Mouse (Mus musculus): ENCODE data around the gene Gm17334. TPM values are rescaled to one million over a fixed set of nuclear protein-coding genes. Genes with fewer than 3 reads are reported as not detected.

The Gm17334 gene
- polyA plus RNA-seq, 1 experiment from 2014 or later: 0.19 TPM

- 62% methylated on average over 4 of the region's 4 CpGs for WGBS (ENCODE audit: insufficient replicate concordance)
- H3K4me2 ChIP-seq (ENCODE audit: low read depth, low read length): no peak overlapping the region
- no peak overlapping the region for H3K9ac ChIP-seq (ENCODE audit: low read depth, low read length)
- H3K9me3 ChIP-seq (replicated peaks; ENCODE audit: control insufficient read depth, low read length): no peaks in the 10 kb centered on the region
- peaks cover 8% of the 10 kb centered on the region for H3K4me1 ChIP-seq (ENCODE audit: control insufficient read depth, low read depth, low read length)
- H3K36me3 ChIP-seq (ENCODE audit: control insufficient read depth, insufficient read depth): peaks cover 3% of the 10 kb centered on the region
- H3K4me3 ChIP-seq (ENCODE audit: low read depth, low read length): no peak overlapping the region
- H3K27ac ChIP-seq (ENCODE audit: low read length): no peak overlapping the region
- H3K27me3 ChIP-seq (ENCODE audit: control insufficient read depth, insufficient read depth, low read depth, low read length): no peaks in the 10 kb centered on the region
- ATAC-seq (ENCODE audit: low read depth): peak; percentile 56; the same call in 1 of the 2 replicates
Measured at GRCm38 (mm10) chr11:53781201-53781775, 8.3 kb upstream of the Gm17334 start.

DNA sequence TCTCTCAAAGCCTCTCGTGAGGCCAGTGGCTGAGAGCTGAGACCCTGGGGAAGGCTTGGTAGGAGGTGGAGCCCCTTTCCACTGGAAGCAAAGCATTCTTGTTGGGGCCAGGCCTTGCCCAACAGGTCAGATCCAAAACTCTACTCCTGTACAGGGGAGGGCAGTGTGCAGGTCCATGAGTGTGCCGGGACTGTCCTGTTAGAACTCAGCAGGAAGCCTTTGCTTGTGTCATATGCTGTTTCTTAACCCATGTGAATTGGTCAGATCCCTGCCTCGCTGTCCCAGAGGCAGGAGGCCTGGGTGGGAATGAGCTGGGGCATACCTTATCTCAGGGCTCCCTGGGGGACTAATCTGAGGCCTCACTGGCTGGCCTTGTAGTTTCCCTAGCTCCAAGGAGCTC lies 7.3 kb upstream of the Gm17334 start:
- ATAC-seq (ENCODE audit: low read depth): no peak

DNA sequence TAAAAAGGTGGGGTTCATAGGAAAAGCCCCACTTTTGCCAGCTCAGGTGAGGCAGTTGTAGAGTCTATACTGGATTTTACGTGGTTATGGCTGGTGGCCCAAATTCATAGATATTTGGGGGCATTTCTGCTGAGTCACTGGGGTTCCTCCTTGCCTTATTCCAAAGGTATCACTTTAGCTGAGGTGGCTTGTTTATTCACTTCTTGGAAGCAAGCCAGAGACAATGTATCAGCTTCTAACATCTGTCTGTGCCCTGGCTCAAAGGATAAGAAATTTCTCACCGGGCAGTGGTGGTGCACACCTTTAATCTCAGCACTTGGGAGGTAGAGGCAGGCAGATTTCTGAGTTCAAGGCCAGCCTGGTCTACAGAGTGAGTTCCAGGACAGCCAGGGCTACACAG lies 6.8 kb upstream of the Gm17334 start:
- no peak overlapping the region for H3K27ac ChIP-seq (ENCODE audit: low read length)
- 24% methylated on average over 2 of the region's 2 CpGs for WGBS (ENCODE audit: insufficient replicate concordance)
- ATAC-seq (ENCODE audit: low read depth): no peak
- H3K36me3 ChIP-seq (ENCODE audit: control insufficient read depth, insufficient read depth): peaks cover 5% of the 10 kb centered on the region
- H3K27me3 ChIP-seq (ENCODE audit: control insufficient read depth, insufficient read depth, low read depth, low read length): no peaks in the 10 kb centered on the region
- no peaks in the 10 kb centered on the region for H3K9me3 ChIP-seq (replicated peaks; ENCODE audit: control insufficient read depth, low read length)
- peaks cover 6% of the 10 kb centered on the region for H3K4me1 ChIP-seq (ENCODE audit: control insufficient read depth, low read depth, low read length)
- H3K4me2 ChIP-seq (ENCODE audit: low read depth, low read length): no peak overlapping the region
- H3K9ac ChIP-seq (ENCODE audit: low read depth, low read length): no peak overlapping the region
- no peak overlapping the region for H3K4me3 ChIP-seq (ENCODE audit: low read depth, low read length)

More for the DNA sequence above, 7.3 kb upstream of the Gm17334 start:
- H3K27me3 ChIP-seq (ENCODE audit: control insufficient read depth, insufficient read depth, low read depth, low read length): no peaks in the 10 kb centered on the region
- peaks cover 6% of the 10 kb centered on the region for H3K4me1 ChIP-seq (ENCODE audit: control insufficient read depth, low read depth, low read length)
- H3K9ac ChIP-seq (ENCODE audit: low read depth, low read length): no peak overlapping the region
- H3K9me3 ChIP-seq (replicated peaks; ENCODE audit: control insufficient read depth, low read length): no peaks in the 10 kb centered on the region
- 46% methylated on average over 3 of the region's 3 CpGs for WGBS (ENCODE audit: insufficient replicate concordance)
- H3K4me2 ChIP-seq (ENCODE audit: low read depth, low read length): no peak overlapping the region
- H3K4me3 ChIP-seq (ENCODE audit: low read depth, low read length): no peak overlapping the region
- peak overlapping the region; percentile 37 for H3K27ac ChIP-seq (ENCODE audit: low read length)
- peaks cover 5% of the 10 kb centered on the region for H3K36me3 ChIP-seq (ENCODE audit: control insufficient read depth, insufficient read depth)

DNA sequence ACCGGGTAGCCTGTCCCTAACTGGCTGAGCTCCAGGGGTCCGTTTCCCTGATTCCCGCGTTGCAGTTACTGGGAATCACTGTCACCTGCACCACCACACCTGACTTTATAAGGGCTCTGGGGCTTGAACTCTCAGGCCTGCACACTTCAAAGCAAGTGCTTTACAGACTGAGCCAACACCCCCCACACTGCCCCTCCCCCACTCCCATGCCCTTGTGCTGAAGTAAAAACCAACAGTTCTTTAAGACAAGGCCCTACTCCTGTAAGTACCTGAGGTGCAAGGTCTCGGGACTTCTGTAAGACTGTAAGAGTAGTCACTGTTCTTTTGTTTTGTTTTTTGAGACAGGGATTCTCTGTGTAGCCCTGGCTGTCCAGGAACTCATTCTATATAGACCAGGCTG lies 5.5 kb upstream of the Gm17334 start:
- Histone ChIP-seq H3K27me3 (ENCODE audit: control insufficient read depth, insufficient read depth, low read depth, low read length) (no peaks in the 10 kb centered on the region), H3K27ac (ENCODE audit: low read length) (no peak overlapping the region), H3K4me2 (ENCODE audit: low read depth, low read length) (no peak overlapping the region), H3K36me3 (ENCODE audit: control insufficient read depth, insufficient read depth) (peaks cover 5% of the 10 kb centered on the region), H3K4me1 (ENCODE audit: control insufficient read depth, low read depth, low read length) (peaks cover 6% of the 10 kb centered on the region), H3K9me3 (replicated peaks; ENCODE audit: control insufficient read depth, low read length) (no peaks in the 10 kb centered on the region), H3K4me3 (ENCODE audit: low read depth, low read length) (no peak overlapping the region), H3K9ac (ENCODE audit: low read depth, low read length) (no peak overlapping the region)
- no peak for ATAC-seq (ENCODE audit: low read depth)
- 78% methylated on average over 5 of the region's 5 CpGs for WGBS (ENCODE audit: insufficient replicate concordance)

GRCm38 (mm10) chr11:53777736-53778135 lies 4.7 kb upstream of the Gm17334 start:
- H3K9me3 ChIP-seq (replicated peaks; ENCODE audit: control insufficient read depth, low read length): no peaks in the 10 kb centered on the region
- H3K4me1 ChIP-seq (ENCODE audit: control insufficient read depth, low read depth, low read length): peaks cover 6% of the 10 kb centered on the region
- no peaks in the 10 kb centered on the region for H3K27me3 ChIP-seq (ENCODE audit: control insufficient read depth, insufficient read depth, low read depth, low read length)
- H3K4me2 ChIP-seq (ENCODE audit: low read depth, low read length): no peak overlapping the region
- H3K4me3 ChIP-seq (ENCODE audit: low read depth, low read length): no peak overlapping the region
- no peak overlapping the region for H3K27ac ChIP-seq (ENCODE audit: low read length)
- no peak for ATAC-seq (ENCODE audit: low read depth)
- H3K36me3 ChIP-seq (ENCODE audit: control insufficient read depth, insufficient read depth): peaks cover 5% of the 10 kb centered on the region
- WGBS (ENCODE audit: insufficient replicate concordance): 63% methylated on average over 5 of the region's 5 CpGs
- no peak overlapping the region for H3K9ac ChIP-seq (ENCODE audit: low read depth, low read length)

DNA sequence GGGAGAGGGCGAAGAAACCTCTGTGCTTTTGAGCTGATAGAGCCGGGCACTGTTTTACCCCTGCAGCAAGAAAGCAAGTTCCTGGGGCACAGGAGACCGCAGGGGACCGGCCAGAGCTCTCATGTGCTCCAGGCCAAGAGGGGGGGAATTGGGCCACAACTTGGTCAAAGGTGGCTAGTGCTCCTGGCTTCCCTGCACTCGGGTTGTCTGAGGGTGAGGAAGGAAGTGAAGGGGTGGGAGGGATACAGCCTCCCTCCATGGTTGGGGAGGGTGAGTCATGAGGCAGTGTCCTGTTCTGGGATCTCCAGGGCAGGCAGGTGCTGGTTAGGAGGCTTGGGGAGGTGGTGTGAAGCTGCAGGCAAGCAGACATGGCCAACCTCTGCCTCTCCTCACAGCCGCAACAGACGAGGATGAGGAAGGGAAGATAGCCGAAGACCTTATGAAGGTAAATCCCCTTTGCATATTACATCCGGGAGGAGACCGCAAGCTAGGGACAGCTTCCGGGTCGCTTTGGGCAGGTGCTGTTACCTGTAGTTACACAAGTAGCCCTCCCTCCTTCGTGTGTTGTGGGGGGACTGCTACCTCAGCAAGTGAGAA lies 1.8 kb upstream of the Gm17334 start:
- H3K4me3 ChIP-seq (ENCODE audit: low read depth, low read length): no peak overlapping the region
- H3K9ac ChIP-seq (ENCODE audit: low read depth, low read length): no peak overlapping the region
- H3K27ac ChIP-seq (ENCODE audit: low read length): no peak overlapping the region
- H3K4me2 ChIP-seq (ENCODE audit: low read depth, low read length): no peak overlapping the region
- peaks cover 13% of the 10 kb centered on the region for H3K27me3 ChIP-seq (ENCODE audit: control insufficient read depth, insufficient read depth, low read depth, low read length)
- peaks cover 5% of the 10 kb centered on the region for H3K36me3 ChIP-seq (ENCODE audit: control insufficient read depth, insufficient read depth)
- H3K9me3 ChIP-seq (replicated peaks; ENCODE audit: control insufficient read depth, low read length): no peaks in the 10 kb centered on the region
- no peak for ATAC-seq (ENCODE audit: low read depth)
- 69% methylated on average over 13 of the region's 13 CpGs for WGBS (ENCODE audit: insufficient replicate concordance)
- H3K4me1 ChIP-seq (ENCODE audit: control insufficient read depth, low read depth, low read length): peaks cover 9% of the 10 kb centered on the region

DNA sequence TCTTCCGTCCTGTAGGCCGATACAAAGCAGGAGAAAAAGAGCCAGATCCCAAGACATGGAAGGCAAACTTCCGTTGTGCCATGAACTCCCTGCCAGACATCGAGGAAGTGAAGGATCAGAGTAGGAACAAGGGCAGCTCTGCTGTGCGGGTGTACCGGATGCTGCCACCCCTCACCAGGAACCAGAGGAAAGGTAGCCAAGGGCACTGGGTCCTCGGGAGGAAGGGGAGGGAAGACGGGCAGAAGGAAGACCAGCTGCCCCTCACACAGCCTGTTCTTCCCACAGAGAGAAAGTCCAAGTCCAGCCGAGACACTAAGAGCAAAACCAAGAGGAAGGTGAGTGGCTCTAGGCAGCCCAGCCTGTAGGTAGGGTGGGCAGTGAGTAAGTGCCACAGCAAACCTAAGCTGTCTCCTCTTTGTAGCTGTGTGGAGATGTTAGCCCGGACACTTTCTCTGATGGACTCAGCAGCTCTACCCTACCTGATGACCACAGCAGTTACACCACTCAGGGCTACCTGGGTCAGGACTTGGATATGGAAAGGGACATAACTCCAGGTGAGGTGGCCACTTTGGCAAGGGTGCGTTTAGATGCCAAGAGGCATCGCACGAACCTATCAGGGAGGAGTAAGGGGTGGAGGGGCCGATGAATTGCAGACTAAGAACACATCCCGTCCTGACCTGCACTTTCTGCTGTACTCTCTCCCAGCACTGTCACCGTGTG lies 814 bp upstream of the Gm17334 start:
- no peak overlapping the region for H3K9ac ChIP-seq (ENCODE audit: low read depth, low read length)
- H3K27me3 ChIP-seq (ENCODE audit: control insufficient read depth, insufficient read depth, low read depth, low read length): peaks cover 15% of the 10 kb centered on the region
- H3K27ac ChIP-seq (ENCODE audit: low read length): no peak overlapping the region
- no peak overlapping the region for H3K4me3 ChIP-seq (ENCODE audit: low read depth, low read length)
- H3K9me3 ChIP-seq (replicated peaks; ENCODE audit: control insufficient read depth, low read length): no peaks in the 10 kb centered on the region
- H3K4me2 ChIP-seq (ENCODE audit: low read depth, low read length): no peak overlapping the region
- 70% methylated on average over 16 of the region's 16 CpGs for WGBS (ENCODE audit: insufficient replicate concordance)
- H3K4me1 ChIP-seq (ENCODE audit: control insufficient read depth, low read depth, low read length): peaks cover 11% of the 10 kb centered on the region
- no peak for ATAC-seq (ENCODE audit: low read depth)
- H3K36me3 ChIP-seq (ENCODE audit: control insufficient read depth, insufficient read depth): peaks cover 5% of the 10 kb centered on the region

DNA sequence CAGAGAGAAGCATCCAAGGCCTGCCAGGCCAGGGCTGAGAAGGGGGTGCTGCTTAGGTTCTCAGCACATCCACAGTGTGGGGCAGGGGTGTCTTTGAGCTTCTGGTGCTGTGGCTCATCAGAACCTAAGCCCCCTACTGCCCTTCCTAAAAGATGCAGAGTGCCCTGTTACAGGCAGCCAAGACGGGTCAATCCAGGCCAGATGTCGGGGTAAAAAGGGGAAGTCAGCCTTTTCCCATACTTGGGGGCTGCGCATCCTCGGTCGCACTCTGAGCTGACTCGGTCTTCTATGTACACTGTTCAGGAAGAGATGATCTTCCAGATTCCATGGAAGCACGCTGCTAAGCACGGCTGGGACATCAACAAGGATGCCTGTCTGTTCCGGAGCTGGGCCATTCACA lies 451 bp downstream of the Gm17334 start:
- Histone ChIP-seq H3K27ac (ENCODE audit: low read length) (no peak overlapping the region), H3K27me3 (ENCODE audit: control insufficient read depth, insufficient read depth, low read depth, low read length) (peaks cover 18% of the 10 kb centered on the region), H3K36me3 (ENCODE audit: control insufficient read depth, insufficient read depth) (peaks cover 5% of the 10 kb centered on the region), H3K4me3 (ENCODE audit: low read depth, low read length) (no peak overlapping the region), H3K9me3 (replicated peaks; ENCODE audit: control insufficient read depth, low read length) (no peaks in the 10 kb centered on the region), H3K4me2 (ENCODE audit: low read depth, low read length) (no peak overlapping the region), H3K9ac (ENCODE audit: low read depth, low read length) (no peak overlapping the region), H3K4me1 (ENCODE audit: control insufficient read depth, low read depth, low read length) (peaks cover 11% of the 10 kb centered on the region)
- ATAC-seq (ENCODE audit: low read depth): no peak
- 33% methylated on average over 9 of the region's 9 CpGs for WGBS (ENCODE audit: insufficient replicate concordance)

All from liver, embryonic 16.5 days (tissue).